Mouse (Mus musculus) ES-E14 (cell line): ENCODE measurements around the gene Ube2o. TPM values are rescaled to one million over a fixed set of nuclear protein-coding genes. Genes with fewer than 3 reads are reported as not detected.

ENCODE experiments used
- DNase-seq: peaks from one replicate; pipeline ENCODE4 v3.0.0-alpha.2; 2013; ENCODE audit warnings: low read depth, low spot score
- H3K27ac ChIP-seq: 2 replicates; pipeline ENCODE4 v1.5.1; 2012; ENCODE audit warnings: low read depth, mild to moderate bottlenecking, low read length, moderate library complexity, mixed read lengths; ENCODE audit not compliant: poor library complexity, insufficient read depth, severe bottlenecking
- H3K36me3 ChIP-seq: 2 replicates; pipeline ENCODE4 v1.6.1; 2012; ENCODE audit warnings: mild to moderate bottlenecking, low read length, moderate library complexity, mixed read lengths; ENCODE audit not compliant: control insufficient read depth, poor library complexity, insufficient read depth, severe bottlenecking
- H3K4me1 ChIP-seq, 2 experiments: fragments of 150-350 bp in 1 of 2; sonication (generic) in 1 of 2; 2 replicates each; pipeline ENCODE4 v1.6.1; 2012; ENCODE audit warnings: low read length in 2 of 2, mild to moderate bottlenecking in 1 of 2, mixed read lengths in 1 of 2; ENCODE audit not compliant: control insufficient read depth in 2 of 2, insufficient read depth in 2 of 2, poor library complexity in 1 of 2
- H3K4me3 ChIP-seq, 2 experiments: fragments of 150-350 bp in 1 of 2; sonication (generic) in 1 of 2; 2 replicates each; pipeline ENCODE4 v1.5.1; 2012; ENCODE audit warnings: low read length in 2 of 2, low read depth in 1 of 2, mild to moderate bottlenecking in 1 of 2, mixed read lengths in 1 of 2; ENCODE audit not compliant: insufficient read depth in 1 of 2, poor library complexity in 1 of 2, severe bottlenecking in 1 of 2
- H3K9ac ChIP-seq: 2 replicates; pipeline ENCODE4 v1.6.1; 2012; ENCODE audit warnings: low read depth, mild to moderate bottlenecking, low read length, mixed read lengths; ENCODE audit not compliant: poor library complexity, insufficient read depth, severe bottlenecking
- H3K9me3 ChIP-seq: fragments of 150-350 bp; sonication (generic); 2 replicates; pipeline ENCODE4 v1.6.1; 2012; ENCODE audit warnings: low read depth, mild to moderate bottlenecking, low read length; ENCODE audit not compliant: control insufficient read depth, insufficient read depth
- CHD2 ChIP-seq: IDR thresholded peaks from 2 replicates; pipeline ENCODE4 v1.6.1; 2014; ENCODE audit warnings: mild to moderate bottlenecking, low read depth, low read length, inconsistent platforms
- HCFC1 ChIP-seq: IDR thresholded peaks from 2 replicates; pipeline ENCODE4 v1.6.1; 2012; ENCODE audit warnings: low read length, inconsistent platforms, borderline replicate concordance; ENCODE audit not compliant: insufficient read depth
- MAFK ChIP-seq: IDR thresholded peaks from 2 replicates; pipeline ENCODE4 v1.6.1; 2014; ENCODE audit warnings: mild to moderate bottlenecking, low read depth, low read length, inconsistent platforms; ENCODE audit not compliant: insufficient read depth
- ZC3H11A ChIP-seq: IDR thresholded peaks from 2 replicates; pipeline ENCODE4 v1.6.1; 2012; ENCODE audit warnings: low read depth, mild to moderate bottlenecking, inconsistent platforms, low read length, borderline replicate concordance
- ZNF384 ChIP-seq: IDR thresholded peaks from 2 replicates; pipeline ENCODE4 v1.6.1; 2012; ENCODE audit warnings: low read depth, low read length, inconsistent platforms
- in situ Hi-C, 2 experiments: fragments of 600-800 bp; cut with MboI; formaldehyde crosslinking; loops; one replicate each; pipeline ENCODE4 v1.15.1; 2025; ENCODE audit warnings: low sequenced_read_pairs in 2 of 2, inconsistent platforms in 1 of 2; ENCODE audit not compliant: unreplicated experiment in 2 of 2
- total RNA-seq: library from RNA; depleted of rRNA; stranded (reverse); fragments of 300-350 nt; gene quantifications from 2 replicates; pipeline ENCODE4 v1.2.3, GENCODE M21; 2012

Ube2o gene
- total RNA-seq, 1 experiment: 45.2 TPM

GRCm38 (mm10) chr11:116616438-116617118 lies 35.3 kb upstream of the Ube2o start:
- peaks cover 4 to 43% of the 10 kb centered on the region in 2 experiments; a peak in 3 of 4 replicates for H3K4me1 ChIP-seq
- H3K9me3 ChIP-seq: no peaks in the 10 kb centered on the region
- H3K4me3 ChIP-seq: no peak overlapping the region
- TF ChIP-seq CHD2 (no peak), MAFK (no peak), ZNF384 (no peak), ZC3H11A (no peak), HCFC1 (no peak)
- DNase-seq: no peak
- no peak overlapping the region for H3K9ac ChIP-seq
- peak overlapping the region; percentile 20; the same call in 1 of the 2 replicates for H3K27ac ChIP-seq
- H3K36me3 ChIP-seq: peaks cover 2% of the 10 kb centered on the region; the same call in 1 of the 2 replicates
- in situ Hi-C loops: no loop called here

DNA sequence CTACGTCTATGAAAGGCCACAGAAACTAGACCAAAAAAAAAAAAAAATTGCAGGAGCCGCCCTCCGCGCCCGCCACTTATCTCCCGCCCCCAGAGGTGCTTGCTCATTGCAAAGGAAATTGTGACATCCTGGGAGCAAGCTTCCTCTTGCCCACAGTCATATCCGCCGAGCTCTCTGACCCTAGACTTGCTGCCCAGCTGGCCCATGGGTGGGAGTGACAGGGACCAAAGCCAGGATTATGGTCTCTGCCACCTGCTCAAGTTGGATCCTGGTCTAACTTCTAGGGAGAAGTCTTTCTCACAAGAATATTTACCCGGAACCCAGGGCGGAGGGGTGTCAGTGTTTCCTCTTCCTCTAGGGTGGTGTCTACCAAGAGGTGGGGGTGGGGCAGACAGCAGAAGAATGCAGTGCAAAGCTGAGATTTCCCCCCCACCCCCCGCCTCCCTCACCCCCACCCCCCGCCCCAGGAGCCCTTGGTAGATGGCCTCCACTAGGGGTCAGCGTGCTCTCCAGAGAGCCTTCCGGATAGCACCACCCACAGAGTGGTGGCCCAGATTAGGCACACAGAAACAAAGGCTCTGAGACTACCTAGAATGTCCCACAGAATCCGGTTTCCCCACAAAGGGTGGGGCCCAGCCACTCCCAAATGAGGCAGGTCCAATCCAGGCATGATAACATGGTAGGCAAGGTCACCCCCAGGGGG lies 34.6 kb upstream of the Ube2o start:
- peak overlapping the region; percentile 20; the same call in 1 of the 2 replicates for H3K27ac ChIP-seq
- H3K4me1 ChIP-seq: peaks cover 4 to 38% of the 10 kb centered on the region in 2 experiments; a peak in 3 of 4 replicates
- H3K9me3 ChIP-seq: no peaks in the 10 kb centered on the region
- TF ChIP-seq ZNF384 (peak; percentile 47; the same call in 1 of the 2 replicates), ZC3H11A (no peak), MAFK (no peak)
- peaks cover 2% of the 10 kb centered on the region; the same call in 1 of the 2 replicates for H3K36me3 ChIP-seq
- in situ Hi-C loops: no loop called here
- no peak for DNase-seq
- H3K9ac ChIP-seq: peak overlapping the region; percentile 51; the same call in 1 of the 2 replicates
- peak overlapping the region; percentile 16 to 39; a peak in 1 of 4 replicates for H3K4me3 ChIP-seq

GRCm38 (mm10) chr11:116613234-116613633 lies 32.0 kb upstream of the Ube2o start:
- in situ Hi-C loops: no loop called here
- H3K27ac ChIP-seq: no peak overlapping the region
- no peak overlapping the region for H3K9ac ChIP-seq
- H3K4me3 ChIP-seq: no peak overlapping the region
- peaks cover 7% of the 10 kb centered on the region; the same call in 1 of the 2 replicates for H3K36me3 ChIP-seq
- DNase-seq: no peak
- no peaks in the 10 kb centered on the region for H3K9me3 ChIP-seq
- no peak for TF ChIP-seq ZNF384
- no peak for TF ChIP-seq HCFC1
- TF ChIP-seq MAFK: no peak
- no peak for TF ChIP-seq CHD2
- no peak for TF ChIP-seq ZC3H11A
- peaks cover 3 to 26% of the 10 kb centered on the region in 2 experiments; a peak in 3 of 4 replicates for H3K4me1 ChIP-seq

- no peak for DNase-seq
- Histone ChIP-seq H3K9me3 (no peaks in the 10 kb centered on the region), H3K4me1 (peaks cover 2 to 26% of the 10 kb centered on the region in 2 experiments; a peak in 2 of 4 replicates), H3K36me3 (peaks cover 7% of the 10 kb centered on the region; the same call in 1 of the 2 replicates), H3K4me3 (no peak overlapping the region), H3K9ac (no peak overlapping the region), H3K27ac (no peak overlapping the region)
- in situ Hi-C loops: no loop called here
- TF ChIP-seq ZC3H11A (no peak), ZNF384 (no peak), HCFC1 (no peak), CHD2 (no peak), MAFK (no peak)
Measured at GRCm38 (mm10) chr11:116612554-116612953, 31.3 kb upstream of the Ube2o start.
